Mouse (Mus musculus) cerebellum, adult 2 months (tissue): Measurements from ENCODE around the gene Ireb2.
A peak's percentile ranks its signal among the peaks of the same experiment; 100 is the strongest.

Experiments used
- CTCF ChIP-seq: fragments of 200-500 bp; IDR thresholded peaks from 2 replicates; pipeline ENCODE4 v1.5.1; 2011; ENCODE audit warnings: low read depth, mild to moderate bottlenecking, control low read depth, low read length, moderate library complexity, borderline replicate concordance; ENCODE audit not compliant: insufficient read depth
- POLR2A ChIP-seq: fragments of 200-500 bp; IDR thresholded peaks from 2 replicates; pipeline ENCODE4 v1.6.1; 2011; ENCODE audit warnings: low read length, control low read depth, borderline replicate concordance; ENCODE audit not compliant: insufficient read depth

DNA sequence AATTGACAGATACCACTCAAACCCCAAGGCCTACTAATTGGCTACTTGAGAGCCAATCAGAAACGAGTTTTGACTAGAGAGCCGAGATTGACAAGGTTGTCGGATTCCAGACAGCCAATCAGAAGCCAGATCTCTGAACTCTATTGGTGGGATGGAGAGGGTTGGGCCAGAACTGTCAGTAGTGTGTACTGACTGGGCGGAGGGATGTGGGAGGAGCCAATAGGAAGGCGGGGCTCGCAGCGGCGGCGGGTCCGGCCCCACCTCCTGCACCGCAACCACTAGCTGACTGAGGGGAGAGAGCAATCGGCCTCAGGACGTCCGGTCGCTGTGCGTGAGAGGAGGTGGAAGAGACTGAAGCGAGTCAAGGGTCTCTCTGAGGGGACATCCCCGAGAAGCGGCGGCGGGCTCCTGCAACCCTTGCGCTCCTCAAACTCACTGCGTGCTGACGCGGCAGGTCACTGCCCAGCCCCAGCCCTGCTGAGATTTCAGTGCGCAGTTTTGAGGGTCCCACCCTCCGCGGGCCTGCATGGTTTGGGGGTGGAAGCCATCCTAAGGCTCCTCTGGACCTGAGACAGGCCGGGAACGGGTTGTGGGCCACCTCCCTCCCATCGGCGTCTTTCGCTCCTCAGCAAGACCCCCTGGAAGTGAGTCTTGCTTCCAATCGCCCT is 53.6 kb downstream of the Ireb2 start, which contains the start of gene Hykk:
- TF ChIP-seq CTCF (no peak), POLR2A (peak; percentile 59)
